Mouse (Mus musculus) testis, adult 2 months (tissue): Measurements from ENCODE around the gene Lrrc8b.

Experiments used
- CTCF ChIP-seq: fragments of 200-500 bp; IDR thresholded peaks from 2 replicates; pipeline ENCODE4 v1.5.1; 2012; ENCODE audit warnings: low read depth, mild to moderate bottlenecking, inconsistent platforms, low read length, moderate library complexity; ENCODE audit not compliant: control insufficient read depth, insufficient read depth, insufficient replicate concordance
- POLR2A ChIP-seq: fragments of 200-500 bp; IDR thresholded peaks from 2 replicates; pipeline ENCODE4 v1.6.1; 2012; ENCODE audit warnings: low read depth, mild to moderate bottlenecking, inconsistent platforms, low read length, moderate library complexity; ENCODE audit not compliant: control insufficient read depth

DNA sequence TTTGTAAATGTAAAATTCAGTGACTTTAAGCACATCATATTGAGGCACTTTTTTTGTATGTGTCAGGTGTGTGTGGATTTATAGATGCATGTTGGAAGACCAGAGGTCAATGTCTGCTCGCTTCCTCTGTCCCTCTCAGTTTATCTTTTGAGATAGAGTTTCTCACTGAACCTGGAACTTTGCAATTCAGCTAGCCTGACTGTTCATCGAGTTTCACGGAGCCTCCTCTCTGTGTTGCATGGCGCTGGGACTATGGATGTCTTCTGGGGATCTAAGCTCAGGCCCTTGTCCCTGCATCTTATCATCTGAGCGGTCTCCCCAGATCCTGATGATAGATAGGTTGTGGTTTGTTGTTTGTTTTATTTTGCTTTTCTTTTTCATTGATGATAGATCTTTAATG is 45.0 kb downstream of the Lrrc8b start:
- no peak for TF ChIP-seq CTCF
- no peak for TF ChIP-seq POLR2A
